Mouse (Mus musculus) kidney, adult 8-10 months (tissue): ENCODE results near the gene Erbb4.

Experiments used
- DNase-seq, 2 experiments: peaks; one replicate each; pipeline ENCODE4 v3.0.0; 2022

Gene Erbb4

DNA sequence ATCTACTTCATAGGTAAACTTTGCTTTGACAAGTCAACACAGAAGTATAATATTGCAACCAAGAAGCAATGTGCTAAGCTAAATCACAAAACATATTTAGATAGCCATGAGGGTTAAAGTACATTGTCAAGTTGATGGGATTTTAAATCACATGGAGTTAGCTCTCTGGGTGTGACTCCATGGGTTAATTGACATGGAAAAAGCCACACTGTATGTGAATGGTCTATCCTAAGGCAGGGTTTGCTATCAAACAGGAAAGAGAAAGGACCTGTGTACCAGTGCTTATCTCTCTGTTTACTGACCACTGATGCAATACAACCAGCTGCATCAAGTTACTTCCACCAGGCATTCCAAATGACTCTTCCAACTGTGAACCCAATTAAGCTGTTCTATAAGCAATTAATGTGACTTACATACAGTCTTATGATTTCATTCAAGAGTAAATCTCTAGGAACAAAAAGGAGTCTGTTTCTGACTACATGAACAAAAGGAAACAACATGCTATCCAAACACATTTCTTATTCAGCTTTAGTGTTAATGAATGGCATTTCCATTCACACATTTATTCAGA is 641.4 kb downstream of the Erbb4 start:
- no peak for DNase-seq

GRCm38 (mm10) chr1:68451274-68451673 is 656.6 kb downstream of the Erbb4 start:
- DNase-seq: no peak

GRCm38 (mm10) chr1:68424336-68424983 is 683.4 kb downstream of the Erbb4 start:
- DNase-seq: no peak

DNA sequence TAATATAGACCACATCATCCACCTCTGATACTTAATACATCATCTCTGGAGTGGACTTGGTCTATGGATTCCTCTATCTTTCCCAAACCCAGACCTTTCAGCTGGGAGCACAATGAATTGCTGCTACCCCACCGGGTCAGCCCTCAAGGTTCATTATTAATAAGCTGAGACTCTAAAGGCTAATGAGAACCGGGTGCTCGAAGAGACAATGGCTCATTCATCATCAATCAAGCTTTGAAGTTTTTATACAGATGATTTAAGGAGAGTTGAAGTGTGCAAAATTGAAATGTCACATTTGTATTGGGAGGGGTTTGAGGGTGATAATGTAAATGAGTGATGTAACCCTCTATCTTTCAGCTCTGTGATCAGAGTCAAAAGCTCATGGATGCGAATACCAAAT is 706.7 kb downstream of the Erbb4 start:
- no peak for DNase-seq

- DNase-seq: no peak
Measured at GRCm38 (mm10) chr1:68371531-68371930, 736.3 kb downstream of the Erbb4 start.

DNA sequence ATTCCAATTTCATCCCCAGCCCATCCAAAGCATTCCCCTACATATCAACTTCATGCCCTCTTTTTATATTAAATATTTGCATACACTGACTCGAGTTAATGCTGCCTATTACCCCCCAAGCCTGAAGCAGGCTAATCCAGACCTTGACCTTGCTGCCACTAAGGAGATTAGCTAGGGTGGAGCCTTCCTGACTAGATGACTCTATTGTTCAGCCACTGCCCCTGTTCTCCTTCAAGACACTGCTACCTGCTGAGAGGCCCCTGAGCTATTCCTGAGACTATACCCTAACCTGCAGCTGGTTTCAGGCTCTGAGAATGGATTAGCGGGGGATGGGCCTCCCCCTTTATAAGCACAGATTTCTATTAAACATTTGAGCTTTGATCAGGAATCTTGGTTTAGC is 774.1 kb downstream of the Erbb4 start:
- no peak for DNase-seq

GRCm38 (mm10) chr1:68305813-68306212 is 802.0 kb downstream of the Erbb4 start:
- DNase-seq: no peak

DNA sequence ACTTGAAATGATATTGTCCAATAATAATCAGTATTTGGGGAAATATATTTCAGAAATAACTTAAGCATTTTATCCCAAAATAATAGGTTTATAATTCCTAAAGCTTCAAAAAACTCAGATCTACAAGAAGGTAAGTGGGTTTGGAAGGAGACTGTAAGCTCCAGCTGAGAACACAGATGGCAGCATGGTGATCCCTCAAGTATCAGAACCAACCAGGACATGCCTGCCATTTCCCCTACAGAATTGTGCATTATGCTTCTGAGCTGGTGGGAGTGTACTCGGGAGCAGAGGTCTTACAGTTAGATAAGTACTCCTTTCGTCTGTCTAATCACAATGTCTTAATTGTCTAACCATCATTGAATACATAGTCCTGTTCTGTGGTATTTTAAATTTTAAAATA is 823.4 kb downstream of the Erbb4 start:
- DNase-seq: no peak

DNA sequence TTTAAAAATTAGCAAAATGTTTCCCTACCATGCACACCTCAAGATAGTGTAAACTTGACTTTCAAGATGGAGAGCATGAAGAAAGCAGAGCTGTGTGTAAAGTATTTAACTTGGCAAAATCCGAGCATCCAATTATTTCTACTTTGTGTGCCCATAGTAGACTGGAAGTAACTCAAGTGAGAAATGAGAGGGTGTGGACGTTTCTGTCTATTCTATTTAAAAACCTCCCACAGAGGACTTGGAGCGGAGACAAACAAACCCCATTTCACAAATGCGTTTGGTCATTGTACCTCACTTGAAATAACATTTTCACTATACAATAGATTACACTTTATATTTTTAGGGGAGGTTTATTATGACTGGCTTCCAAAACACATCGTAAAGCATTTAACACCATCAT is 832.0 kb downstream of the Erbb4 start:
- no peak for DNase-seq

GRCm38 (mm10) chr1:68178580-68178979 is 929.3 kb downstream of the Erbb4 start:
- DNase-seq: no peak

GRCm38 (mm10) chr1:68155253-68155652 is 952.6 kb downstream of the Erbb4 start:
- no peak for DNase-seq

- no peak for DNase-seq
Measured at GRCm38 (mm10) chr1:68150572-68150971, 957.3 kb downstream of the Erbb4 start.

GRCm38 (mm10) chr1:68142562-68143350 is 965.1 kb downstream of the Erbb4 start:
- no peak for DNase-seq

DNA sequence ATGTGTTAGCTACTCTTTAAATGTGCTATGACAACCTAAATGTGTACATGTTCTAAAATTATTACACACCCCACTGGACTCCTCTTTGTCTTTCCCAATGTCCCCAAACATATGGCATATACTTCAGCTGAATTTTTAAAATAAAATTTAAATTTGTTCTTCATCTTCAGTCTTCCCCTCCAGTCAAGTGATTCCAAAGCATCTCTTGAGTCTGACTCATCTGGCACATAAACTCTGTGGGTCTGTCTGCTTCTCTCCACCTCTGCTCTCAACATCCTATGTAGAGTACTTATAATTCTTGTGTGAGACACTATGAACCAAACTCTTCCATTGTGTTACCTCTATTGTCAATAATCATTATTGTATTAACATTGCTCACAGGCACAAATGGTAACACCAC is 972.9 kb downstream of the Erbb4 start:
- no peak for DNase-seq

DNA sequence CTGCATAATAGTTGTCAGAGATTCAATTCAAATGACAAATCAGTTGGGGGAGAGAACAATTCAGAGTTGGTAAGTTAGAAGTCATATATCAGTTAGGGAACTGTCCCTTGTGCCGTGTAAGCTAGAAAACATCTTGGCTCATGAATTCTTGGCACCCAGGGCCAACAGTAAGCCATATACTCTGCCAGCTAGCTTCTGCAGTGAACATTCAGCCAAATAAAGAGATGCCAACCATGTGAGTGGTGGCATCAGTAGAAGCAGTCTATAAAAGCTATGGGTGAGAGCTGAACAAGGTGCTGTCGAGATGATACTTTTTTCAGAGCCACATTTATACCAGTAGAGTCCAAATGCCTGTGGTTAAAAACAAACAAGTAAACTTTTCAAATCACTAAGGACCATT is 973.4 kb downstream of the Erbb4 start:
- no peak for DNase-seq

- no peak for DNase-seq
Measured at GRCm38 (mm10) chr1:68123541-68123940, 984.3 kb downstream of the Erbb4 start.

DNA sequence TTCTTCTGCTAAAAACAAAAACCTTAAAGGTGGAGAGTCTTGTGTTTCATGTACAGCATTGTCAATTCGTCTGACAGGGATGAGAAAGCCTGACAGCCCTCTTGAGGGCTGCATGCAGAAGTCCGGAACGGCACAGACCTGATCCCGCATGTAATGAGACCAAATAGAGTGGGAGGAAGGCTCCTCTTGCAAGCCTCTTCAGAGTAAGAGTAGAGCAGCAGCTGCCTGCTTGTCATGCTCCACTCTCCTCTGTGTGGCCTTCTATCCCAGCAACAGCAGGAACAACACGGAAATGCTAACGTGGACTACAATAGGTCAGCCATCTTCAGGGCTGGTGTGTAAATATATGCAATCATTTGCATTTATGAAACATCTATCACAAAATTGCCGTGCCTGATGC is 987.5 kb downstream of the Erbb4 start:
- DNase-seq: no peak

- DNase-seq: no peak
Measured at GRCm38 (mm10) chr1:68115721-68116120, 992.1 kb downstream of the Erbb4 start.

GRCm38 (mm10) chr1:68106543-68106860 is 1001.4 kb downstream of the Erbb4 start:
- DNase-seq: peak in 1 of 2 experiments; percentile 27

GRCm38 (mm10) chr1:68105834-68106542 is 1001.9 kb downstream of the Erbb4 start:
- DNase-seq: no peak

GRCm38 (mm10) chr1:68089623-68090022 is 1018.2 kb downstream of the Erbb4 start:
- DNase-seq: no peak

- DNase-seq: no peak
Measured at GRCm38 (mm10) chr1:68056494-68056893, 1051.4 kb downstream of the Erbb4 start.

DNA sequence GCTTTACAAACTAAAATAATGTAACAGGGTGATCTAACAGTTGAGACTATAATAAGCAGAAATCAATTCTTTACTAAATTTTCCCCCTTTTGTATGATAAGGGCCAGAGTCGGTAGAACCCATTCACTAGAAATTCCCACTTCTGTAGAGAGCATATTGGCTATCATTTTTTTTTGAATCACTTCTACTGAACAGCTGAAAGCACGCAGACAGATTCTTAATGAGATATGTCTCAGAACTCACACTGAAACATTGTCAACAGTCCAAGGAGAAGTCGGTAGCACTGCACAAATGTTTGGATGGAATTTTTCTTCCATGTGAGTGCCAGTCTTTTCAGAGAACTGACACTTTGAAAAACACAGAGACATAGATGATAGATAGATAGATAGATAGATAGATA is 1053.1 kb downstream of the Erbb4 start:
- DNase-seq: no peak

DNA sequence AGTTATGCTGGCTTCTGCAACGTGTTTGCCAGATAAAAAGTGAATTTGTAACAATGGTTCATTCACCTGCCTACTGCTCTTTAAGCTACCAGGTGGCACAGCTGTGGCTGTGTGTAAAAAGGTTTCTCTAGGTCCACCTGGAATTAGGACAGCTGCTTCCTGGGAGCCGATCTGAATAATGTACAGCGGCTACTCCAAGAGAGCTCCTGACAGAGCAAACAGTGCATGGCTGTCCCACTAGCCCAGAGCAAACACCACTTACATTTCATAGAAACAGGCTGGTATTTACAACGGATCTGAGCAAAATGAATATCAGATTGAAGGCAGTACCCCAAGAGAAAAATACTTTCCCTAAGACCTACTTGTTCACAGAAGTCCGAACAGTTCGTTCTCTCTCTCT is 1058.0 kb downstream of the Erbb4 start:
- no peak for DNase-seq
